Mouse (Mus musculus) liver, embryonic 14.5 days (tissue): Measurements from ENCODE around the gene Olfr1359.

Experiments
- CTCF ChIP-seq: IDR thresholded peaks from 2 replicates; pipeline ENCODE4 v1.5.1; 2016; ENCODE audit warnings: antibody characterized with exemption, low read depth, control low read depth
- EP300 ChIP-seq: IDR thresholded peaks from 2 replicates; pipeline ENCODE4 v1.6.1; 2016; ENCODE audit warnings: antibody characterized with exemption, low read depth

DNA sequence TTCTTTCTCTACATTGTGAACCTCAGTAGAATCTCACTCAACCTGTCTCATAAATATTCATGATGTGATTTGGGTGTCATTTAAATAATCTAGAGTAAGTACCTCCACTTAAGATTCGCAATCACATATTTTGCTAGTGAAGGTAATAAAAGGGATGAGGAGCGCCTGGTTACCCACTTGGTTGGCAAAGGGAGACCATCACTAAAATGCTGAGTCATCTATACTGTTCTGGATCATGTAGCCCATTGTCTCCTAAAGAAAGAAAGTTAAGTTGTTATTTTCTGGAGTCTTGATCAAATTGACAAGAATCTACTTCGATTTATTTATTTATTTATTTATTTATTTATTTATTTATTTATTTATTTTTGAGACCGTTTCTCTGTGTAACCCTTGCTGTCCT lies 8.8 kb downstream of the Olfr1359 start:
- TF ChIP-seq CTCF (no peak), EP300 (no peak)
